Mouse (Mus musculus): ENCODE measurements around the gene Mia2. TPM values are rescaled to one million over a fixed set of nuclear protein-coding genes. Genes with fewer than 3 reads are reported as not detected.
"Not testable (repeated sequence)": the region's sequence is repeated elsewhere in the genome, so short reads cannot be mapped to it uniquely, and the experiment has no call there.

Mia2 gene
- polyA plus RNA-seq, 1 experiment from 2014 or later = 32.8 TPM

DNA sequence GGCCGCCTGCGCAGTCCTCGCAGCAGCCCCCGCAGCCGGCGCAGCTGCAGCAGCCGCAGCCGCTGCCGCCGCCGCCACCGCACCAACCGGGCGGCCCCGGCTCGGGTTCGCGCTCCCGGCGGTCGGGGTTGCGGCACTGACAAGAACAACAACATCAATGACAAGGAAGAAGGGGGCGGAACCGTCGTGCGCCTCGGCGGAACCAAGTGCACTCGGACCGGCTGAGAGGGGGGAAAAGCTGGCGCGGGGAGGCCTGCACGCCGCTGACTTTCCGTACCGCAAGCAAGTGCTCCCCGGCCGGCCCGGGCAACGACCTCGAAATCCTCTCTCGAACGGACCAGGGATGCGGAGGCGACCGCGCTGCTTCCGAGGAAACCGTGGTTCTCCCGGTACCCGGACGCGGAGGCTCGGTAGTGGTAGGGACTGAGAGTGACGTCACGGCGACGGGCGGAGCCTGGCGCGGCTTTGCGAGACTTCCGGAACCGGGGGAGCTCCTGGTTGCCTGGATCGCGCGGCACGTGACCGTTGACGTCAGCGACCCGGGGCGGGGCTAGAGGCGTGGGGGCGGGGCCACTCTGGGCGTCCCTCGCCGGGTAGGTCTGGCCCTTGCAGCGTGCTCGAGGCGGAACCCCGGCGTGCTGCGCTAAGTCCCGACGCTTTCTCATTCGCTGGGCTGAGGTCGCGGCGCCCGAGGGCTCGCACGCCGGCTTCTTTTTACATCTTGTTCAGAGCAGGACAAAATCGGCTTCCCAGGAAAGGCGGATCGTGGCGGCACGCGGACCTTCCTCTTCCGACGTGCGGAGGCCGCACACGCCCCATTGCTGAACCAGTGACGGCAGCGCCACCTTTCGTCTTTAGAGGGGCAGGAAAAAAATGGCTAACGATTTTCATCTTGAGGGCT is 124.0 kb downstream of the Mia2 start, which contains the start of gene Fbxo33:
Gene Fbxo33 (minus strand): TSS at position 401 of the 901 bp plus-strand sequence.
- Histone ChIP-seq H3K4me2 (ENCODE audit: low read length) (peak within 1 kb of the TSS; percentile 87), H3K36me3 (ENCODE audit: control insufficient read depth, insufficient read depth, low read length) (no peaks in the 10 kb centered on the region), H3K27ac (ENCODE audit: low read depth, low read length) (peak within 1 kb of the TSS; percentile 99), H3K4me1 (ENCODE audit: control insufficient read depth, insufficient read depth, low read depth, low read length) (peaks cover 23% of the 10 kb centered on the region), H3K27me3 (replicated peaks; ENCODE audit: control insufficient read depth, insufficient read depth, low read length) (no peaks in the 10 kb centered on the region), H3K9ac (ENCODE audit: low read depth, low read length) (peak within 1 kb of the TSS; percentile 79), H3K9me3 (ENCODE audit: control insufficient read depth, low read length) (no peaks in the 10 kb centered on the region), H3K4me3 (ENCODE audit: low read length) (peak within 1 kb of the TSS; percentile 98)
- ATAC-seq = peak; percentile 96
- under 1% methylated on average over 94 of the region's 109 CpGs for WGBS

DNA sequence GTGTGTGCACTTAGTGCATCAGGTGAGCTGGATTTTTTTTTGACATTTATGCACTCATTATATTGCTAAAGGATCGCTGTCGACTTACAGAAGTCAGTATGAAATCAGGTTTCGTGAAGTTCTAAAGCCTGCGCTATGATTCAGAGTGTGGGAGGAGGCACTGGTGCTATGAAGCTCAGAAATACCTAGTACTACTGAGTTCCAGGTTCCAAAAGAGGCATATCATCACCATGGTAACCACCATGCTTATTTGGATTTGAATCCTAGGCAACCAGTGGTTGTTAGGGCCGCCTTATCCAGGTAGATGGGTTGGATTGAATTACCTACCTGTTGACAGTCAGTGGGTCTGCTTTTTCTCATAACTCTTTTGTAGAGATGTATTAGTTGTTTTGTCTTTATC is 132.8 kb downstream of the Mia2 start:
- no peak for ATAC-seq
- H3K4me2 ChIP-seq (ENCODE audit: low read length) = no peak overlapping the region
- no peaks in the 10 kb centered on the region for H3K27me3 ChIP-seq (replicated peaks; ENCODE audit: control insufficient read depth, insufficient read depth, low read length)
- no peak overlapping the region for H3K27ac ChIP-seq (ENCODE audit: low read depth, low read length)
- no peak overlapping the region for H3K4me3 ChIP-seq (ENCODE audit: low read length)
- no peaks in the 10 kb centered on the region for H3K4me1 ChIP-seq (ENCODE audit: control insufficient read depth, insufficient read depth, low read depth, low read length)
- H3K9ac ChIP-seq (ENCODE audit: low read depth, low read length) = no peak overlapping the region
- no peaks in the 10 kb centered on the region for H3K9me3 ChIP-seq (ENCODE audit: control insufficient read depth, low read length)
- WGBS = 93% methylated on average over 5 of the region's 5 CpGs
- no peaks in the 10 kb centered on the region for H3K36me3 ChIP-seq (ENCODE audit: control insufficient read depth, insufficient read depth, low read length)

DNA sequence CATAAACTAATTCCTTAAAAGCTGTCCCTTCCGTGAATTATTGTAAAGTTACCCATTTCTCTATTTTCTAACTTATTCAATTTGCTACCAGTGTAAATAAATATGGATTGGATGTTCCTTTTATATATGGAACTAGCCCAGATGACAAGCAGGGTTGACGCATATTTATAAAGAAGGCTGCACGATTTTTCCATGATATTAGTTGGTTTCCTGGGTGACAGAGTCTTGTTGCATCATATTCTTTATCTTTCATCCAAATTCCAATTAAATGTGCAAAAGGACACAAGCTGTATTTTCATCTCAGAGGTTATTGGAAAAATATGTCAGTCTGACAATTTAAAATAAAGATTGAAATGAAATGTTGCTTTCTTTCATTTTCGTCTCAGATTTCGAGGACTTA is 142.8 kb downstream of the Mia2 start:
- H3K4me3 ChIP-seq (ENCODE audit: low read length) = no peak overlapping the region
- H3K9ac ChIP-seq (ENCODE audit: low read depth, low read length) = no peak overlapping the region
- no peak overlapping the region for H3K4me2 ChIP-seq (ENCODE audit: low read length)
- H3K36me3 ChIP-seq (ENCODE audit: control insufficient read depth, insufficient read depth, low read length) = no peaks in the 10 kb centered on the region
- no peaks in the 10 kb centered on the region for H3K4me1 ChIP-seq (ENCODE audit: control insufficient read depth, insufficient read depth, low read depth, low read length)
- 84% methylated on average over 5 of the region's 5 CpGs for WGBS
- H3K27me3 ChIP-seq (replicated peaks; ENCODE audit: control insufficient read depth, insufficient read depth, low read length) = no peaks in the 10 kb centered on the region
- no peak overlapping the region for H3K27ac ChIP-seq (ENCODE audit: low read depth, low read length)
- no peak for ATAC-seq
- H3K9me3 ChIP-seq (ENCODE audit: control insufficient read depth, low read length) = no peaks in the 10 kb centered on the region

DNA sequence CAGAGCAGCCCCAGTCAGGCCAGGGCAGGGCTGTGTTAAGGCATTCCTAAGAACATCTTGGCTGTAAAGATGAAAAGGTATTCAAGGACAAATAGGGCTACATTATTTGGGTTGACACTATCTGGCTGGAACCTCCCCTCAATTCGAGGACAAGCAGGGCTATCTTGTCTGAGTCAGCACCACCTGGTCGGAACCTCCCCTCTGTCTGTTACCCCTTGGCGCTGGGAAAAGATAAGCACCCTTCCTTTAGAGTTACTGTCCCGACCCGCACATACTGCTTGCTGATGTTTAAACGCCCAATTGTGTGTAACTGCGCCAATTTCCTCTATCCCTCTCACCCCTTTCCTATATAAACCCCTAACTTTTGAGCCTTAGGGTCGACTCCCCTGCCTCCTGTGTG is 145.4 kb downstream of the Mia2 start:
- H3K27me3 ChIP-seq (replicated peaks; ENCODE audit: control insufficient read depth, insufficient read depth, low read length); H3K4me1 ChIP-seq (ENCODE audit: control insufficient read depth, insufficient read depth, low read depth, low read length); H3K9me3 ChIP-seq (ENCODE audit: control insufficient read depth, low read length); H3K36me3 ChIP-seq (ENCODE audit: control insufficient read depth, insufficient read depth, low read length); H3K9ac ChIP-seq (ENCODE audit: low read depth, low read length); H3K27ac ChIP-seq (ENCODE audit: low read depth, low read length); H3K4me2 ChIP-seq (ENCODE audit: low read length); H3K4me3 ChIP-seq (ENCODE audit: low read length); ATAC-seq: not testable (repeated sequence)
- 89% methylated on average over 8 of the region's 8 CpGs for WGBS

Small RNAs within 50 kb of the gene (microRNA-seq; reads per million reads assigned to microRNA genes)
- not detected for gene Gm27284

Other genes starting within 250 kb of the Mia2 start
- 106 and 108 TPM in 2 replicates for gene Sec23a, start 83.8 kb upstream of the Mia2 start, polyA plus RNA-seq (2015; fragmentation: Nextera tagmentation; extraction: Ambion mirVana)
- gene Gemin2, start 82.4 kb upstream of the Mia2 start, polyA plus RNA-seq (2015; fragmentation: Nextera tagmentation; extraction: Ambion mirVana) = 13.5 and 14.1 TPM in 2 replicates
- gene Trappc6b, start 34.3 kb upstream of the Mia2 start, polyA plus RNA-seq (2015; fragmentation: Nextera tagmentation; extraction: Ambion mirVana) = 150 and 173 TPM in 2 replicates
- gene Pnn, start 28.9 kb upstream of the Mia2 start, polyA plus RNA-seq (2015; fragmentation: Nextera tagmentation; extraction: Ambion mirVana) = 76.2 and 82.2 TPM in 2 replicates
- 3.9 and 5.1 TPM in 2 replicates for gene Fbxo33, start 123.9 kb downstream of the Mia2 start, polyA plus RNA-seq (2015; fragmentation: Nextera tagmentation; extraction: Ambion mirVana)